Mouse (Mus musculus) retina, postnatal 7 days (tissue): Measurements from ENCODE around the gene Mterf1b.
"Not testable (repeated sequence)": the region's sequence is repeated elsewhere in the genome, so short reads cannot be mapped to it uniquely, and the experiment has no call there.

Source experiments
- DNase-seq: peaks from one replicate; pipeline ENCODE4 v3.0.0-alpha.2; 2012; ENCODE audit warnings: low read depth, low spot score

Mterf1b gene

GRCm38 (mm10) chr5:4191671-4192480 lies at the start of gene Mterf1b:
Gene Mterf1b, plus strand, starts transcription at chr5:4192367.
- not testable (repeated sequence) for DNase-seq

GRCm38 (mm10) chr5:4159418-4160071 lies 32.6 kb upstream of the Mterf1b start:
- not testable (repeated sequence) for DNase-seq

- no peak for DNase-seq
Measured at GRCm38 (mm10) chr5:4161554-4161953, 30.6 kb upstream of the Mterf1b start.

GRCm38 (mm10) chr5:4162461-4162860 lies 29.7 kb upstream of the Mterf1b start:
- no peak for DNase-seq

GRCm38 (mm10) chr5:4167813-4168529 lies 24.2 kb upstream of the Mterf1b start:
- not testable (repeated sequence) for DNase-seq

- DNase-seq = not testable (repeated sequence)
Measured at GRCm38 (mm10) chr5:4168530-4168926, 23.6 kb upstream of the Mterf1b start.

GRCm38 (mm10) chr5:4176421-4176820 lies 15.7 kb upstream of the Mterf1b start:
- DNase-seq = not testable (repeated sequence)

- DNase-seq = no peak
Measured at GRCm38 (mm10) chr5:4179364-4179763, 12.8 kb upstream of the Mterf1b start.

GRCm38 (mm10) chr5:4186815-4187214 lies 5.4 kb upstream of the Mterf1b start:
- no peak for DNase-seq

- not testable (repeated sequence) for DNase-seq
Measured at GRCm38 (mm10) chr5:4192481-4193246, 497 bp downstream of the Mterf1b start.

GRCm38 (mm10) chr5:4193247-4193628 lies 1.1 kb downstream of the Mterf1b start:
- no peak for DNase-seq

- DNase-seq = no peak
Measured at GRCm38 (mm10) chr5:4194166-4194565, 2.0 kb downstream of the Mterf1b start.

- no peak for DNase-seq
Measured at GRCm38 (mm10) chr5:4195086-4195485, 2.9 kb downstream of the Mterf1b start.

GRCm38 (mm10) chr5:4201368-4201767 lies 9.2 kb downstream of the Mterf1b start:
- no peak for DNase-seq

- DNase-seq = not testable (repeated sequence)
Measured at GRCm38 (mm10) chr5:4202276-4202810, 10.2 kb downstream of the Mterf1b start.

- DNase-seq = not testable (repeated sequence)
Measured at GRCm38 (mm10) chr5:4210082-4210481, 17.9 kb downstream of the Mterf1b start.

GRCm38 (mm10) chr5:4221309-4221708 lies 29.1 kb downstream of the Mterf1b start:
- no peak for DNase-seq

GRCm38 (mm10) chr5:4221981-4222623 lies 29.9 kb downstream of the Mterf1b start:
- no peak for DNase-seq

- DNase-seq = no peak
Measured at GRCm38 (mm10) chr5:4232163-4232562, 40.0 kb downstream of the Mterf1b start.

- DNase-seq = no peak
Measured at GRCm38 (mm10) chr5:4234505-4234904, 42.3 kb downstream of the Mterf1b start.

- DNase-seq = no peak
Measured at GRCm38 (mm10) chr5:4240120-4240519, 48.0 kb downstream of the Mterf1b start.
